Mouse (Mus musculus): ENCODE measurements around the gene Gm26938. TPM values are rescaled to one million over a fixed set of nuclear protein-coding genes. Genes with fewer than 3 reads are reported as not detected.

The Gm26938 gene
- polyA plus RNA-seq, 1 experiment from 2014 or later: not detected

DNA sequence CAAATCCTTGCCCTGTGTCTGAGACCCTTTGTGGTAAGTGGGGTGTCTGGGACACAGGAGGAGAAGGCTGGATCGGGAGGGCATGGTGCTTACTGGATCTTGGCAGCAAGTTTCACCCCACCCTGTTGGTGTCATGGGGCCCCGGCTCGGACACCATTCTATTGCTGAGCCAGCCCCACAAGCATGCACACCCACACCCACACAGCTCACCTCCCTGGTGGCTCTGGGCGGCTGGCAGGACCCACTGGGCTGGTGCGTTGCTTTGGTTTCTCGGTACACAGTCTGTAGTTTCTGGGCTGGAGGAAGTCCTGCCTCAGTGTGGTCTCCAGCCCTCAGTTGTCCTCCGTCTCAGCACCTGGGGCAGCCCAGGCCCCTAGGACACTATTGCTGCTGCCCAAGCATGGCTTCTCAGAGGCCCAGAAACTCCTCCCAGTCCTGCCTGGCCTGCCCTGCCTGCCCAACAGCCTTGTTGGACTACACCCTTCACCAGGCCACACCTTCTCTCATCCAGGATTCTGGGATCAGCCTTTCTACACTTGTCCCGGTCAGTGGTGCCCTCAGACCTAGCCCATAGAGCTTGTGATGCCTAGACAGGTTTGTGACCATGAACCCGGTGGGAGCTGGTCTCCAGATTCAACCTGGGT, 6.5 kb downstream of the Gm26938 start, which contains the start of gene Tmem184a:
Tmem184a (minus strand) TSS at position 380 of the 644 bp plus-strand sequence.
- Histone ChIP-seq H3K4me1 (ENCODE audit: control insufficient read depth, insufficient read depth, low read length) (0 out of 2 replicates have a peak, but pooled peaks cover 1% of the 10 kb centered on the region), H3K36me3 (ENCODE audit: control insufficient read depth, insufficient read depth, low read length) (peaks cover 12% of the 10 kb centered on the region; the same call in 1 of the 2 replicates), H3K4me2 (ENCODE audit: low read length) (no peak within 1 kb of the TSS), H3K27ac (ENCODE audit: low read length) (no peak within 1 kb of the TSS), H3K4me3 (ENCODE audit: low read depth, low read length) (no peak within 1 kb of the TSS), H3K9me3 (replicated peaks; ENCODE audit: control insufficient read depth, low read length, poor library complexity, severe bottlenecking) (no peaks in the 10 kb centered on the region), H3K27me3 (ENCODE audit: control insufficient read depth, insufficient read depth, low read depth, low read length) (no peaks in the 10 kb centered on the region; the same call in 1 of the 2 replicates), H3K9ac (ENCODE audit: low read depth, low read length) (no peak within 1 kb of the TSS)
- 91% methylated on average over 9 of the region's 9 CpGs for WGBS
- no peak for ATAC-seq

GRCm38 (mm10) chr5:139818801-139819200, 7.4 kb downstream of the Gm26938 start:
- Histone ChIP-seq H3K4me3 (ENCODE audit: low read depth, low read length) (no peak overlapping the region), H3K9ac (ENCODE audit: low read depth, low read length) (no peak overlapping the region), H3K36me3 (ENCODE audit: control insufficient read depth, insufficient read depth, low read length) (peaks cover 11% of the 10 kb centered on the region; the same call in 1 of the 2 replicates), H3K4me2 (ENCODE audit: low read length) (no peak overlapping the region), H3K27me3 (ENCODE audit: control insufficient read depth, insufficient read depth, low read depth, low read length) (peaks cover 6% of the 10 kb centered on the region), H3K27ac (ENCODE audit: low read length) (no peak overlapping the region), H3K9me3 (replicated peaks; ENCODE audit: control insufficient read depth, low read length, poor library complexity, severe bottlenecking) (no peaks in the 10 kb centered on the region), H3K4me1 (ENCODE audit: control insufficient read depth, insufficient read depth, low read length) (no peaks in the 10 kb centered on the region)
- WGBS: 59% methylated on average over 4 of the region's 4 CpGs
- ATAC-seq: no peak

GRCm38 (mm10) chr5:139818056-139818455, 8.2 kb downstream of the Gm26938 start:
- H3K4me1 ChIP-seq (ENCODE audit: control insufficient read depth, insufficient read depth, low read length): no peaks in the 10 kb centered on the region
- peaks cover 10% of the 10 kb centered on the region for H3K27me3 ChIP-seq (ENCODE audit: control insufficient read depth, insufficient read depth, low read depth, low read length)
- H3K4me2 ChIP-seq (ENCODE audit: low read length): no peak overlapping the region
- H3K9me3 ChIP-seq (replicated peaks; ENCODE audit: control insufficient read depth, low read length, poor library complexity, severe bottlenecking): no peaks in the 10 kb centered on the region
- no peak overlapping the region for H3K4me3 ChIP-seq (ENCODE audit: low read depth, low read length)
- H3K36me3 ChIP-seq (ENCODE audit: control insufficient read depth, insufficient read depth, low read length): peaks cover 6% of the 10 kb centered on the region; the same call in 1 of the 2 replicates
- ATAC-seq: no peak
- 80% methylated on average over 3 of the region's 3 CpGs for WGBS
- H3K27ac ChIP-seq (ENCODE audit: low read length): no peak overlapping the region
- H3K9ac ChIP-seq (ENCODE audit: low read depth, low read length): no peak overlapping the region

- H3K36me3 ChIP-seq (ENCODE audit: control insufficient read depth, insufficient read depth, low read length): 0 out of 2 replicates have a peak, but pooled peaks cover 3% of the 10 kb centered on the region
- 13% methylated on average over 1 of the region's 1 CpGs for WGBS
These were observed 8.9 kb downstream of the Gm26938 start for GRCm38 (mm10) chr5:139817292-139817691.

GRCm38 (mm10) chr5:139816445-139816844, 9.8 kb downstream of the Gm26938 start:
- Histone ChIP-seq H3K4me1 (ENCODE audit: control insufficient read depth, insufficient read depth, low read length) (no peaks in the 10 kb centered on the region), H3K4me2 (ENCODE audit: low read length) (no peak overlapping the region), H3K27ac (ENCODE audit: low read length) (no peak overlapping the region), H3K27me3 (ENCODE audit: control insufficient read depth, insufficient read depth, low read depth, low read length) (peaks cover 14% of the 10 kb centered on the region), H3K9me3 (replicated peaks; ENCODE audit: control insufficient read depth, low read length, poor library complexity, severe bottlenecking) (no peaks in the 10 kb centered on the region), H3K9ac (ENCODE audit: low read depth, low read length) (no peak overlapping the region), H3K4me3 (ENCODE audit: low read depth, low read length) (no peak overlapping the region), H3K36me3 (ENCODE audit: control insufficient read depth, insufficient read depth, low read length) (no peaks in the 10 kb centered on the region)
- no peak for ATAC-seq

More at GRCm38 (mm10) chr5:139817292-139817691, 8.9 kb downstream of the Gm26938 start:
- H3K27ac ChIP-seq (ENCODE audit: low read length): no peak overlapping the region
- H3K9me3 ChIP-seq (replicated peaks; ENCODE audit: control insufficient read depth, low read length, poor library complexity, severe bottlenecking): no peaks in the 10 kb centered on the region
- no peak overlapping the region for H3K9ac ChIP-seq (ENCODE audit: low read depth, low read length)
- no peak overlapping the region for H3K4me3 ChIP-seq (ENCODE audit: low read depth, low read length)
- no peak for ATAC-seq
- no peaks in the 10 kb centered on the region for H3K4me1 ChIP-seq (ENCODE audit: control insufficient read depth, insufficient read depth, low read length)
- peaks cover 14% of the 10 kb centered on the region for H3K27me3 ChIP-seq (ENCODE audit: control insufficient read depth, insufficient read depth, low read depth, low read length)
- no peak overlapping the region for H3K4me2 ChIP-seq (ENCODE audit: low read length)

GRCm38 (mm10) chr5:139815964-139816363, 10.2 kb downstream of the Gm26938 start:
- WGBS: 80% methylated on average over 6 of the region's 6 CpGs
- H3K4me3 ChIP-seq (ENCODE audit: low read depth, low read length): no peak overlapping the region
- no peak overlapping the region for H3K9ac ChIP-seq (ENCODE audit: low read depth, low read length)
- ATAC-seq: no peak
- H3K27me3 ChIP-seq (ENCODE audit: control insufficient read depth, insufficient read depth, low read depth, low read length): peaks cover 14% of the 10 kb centered on the region
- no peaks in the 10 kb centered on the region for H3K36me3 ChIP-seq (ENCODE audit: control insufficient read depth, insufficient read depth, low read length)
- H3K9me3 ChIP-seq (replicated peaks; ENCODE audit: control insufficient read depth, low read length, poor library complexity, severe bottlenecking): no peaks in the 10 kb centered on the region
- no peak overlapping the region for H3K27ac ChIP-seq (ENCODE audit: low read length)
- no peak overlapping the region for H3K4me2 ChIP-seq (ENCODE audit: low read length)
- H3K4me1 ChIP-seq (ENCODE audit: control insufficient read depth, insufficient read depth, low read length): no peaks in the 10 kb centered on the region

DNA sequence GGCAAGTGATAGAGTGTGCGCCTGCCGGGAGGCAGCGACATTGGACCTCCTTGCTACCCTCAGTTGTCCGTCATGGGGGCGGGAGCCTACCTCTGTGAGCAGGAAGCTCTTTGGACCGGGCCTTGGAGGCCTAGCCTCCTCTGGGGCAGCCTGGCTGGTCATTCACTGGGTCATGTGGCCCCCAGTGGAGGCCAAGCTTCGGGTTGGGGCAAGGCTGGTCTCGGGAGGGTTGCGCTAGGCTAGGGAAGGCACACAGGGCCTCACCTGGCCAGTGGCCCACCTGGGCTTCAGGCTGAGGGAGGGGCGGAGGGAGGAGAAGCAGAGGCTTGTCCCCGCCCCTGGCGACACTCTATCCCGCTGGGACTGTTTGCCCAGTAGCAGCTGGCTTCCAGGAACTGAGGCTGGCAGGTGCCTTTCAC, 12.2 kb downstream of the Gm26938 start:
- ATAC-seq: no peak
- H3K36me3 ChIP-seq (ENCODE audit: control insufficient read depth, insufficient read depth, low read length): no peaks in the 10 kb centered on the region
- 12% methylated on average over 13 of the region's 13 CpGs for WGBS
- H3K4me1 ChIP-seq (ENCODE audit: control insufficient read depth, insufficient read depth, low read length): no peaks in the 10 kb centered on the region
- H3K4me3 ChIP-seq (ENCODE audit: low read depth, low read length): no peak overlapping the region
- H3K4me2 ChIP-seq (ENCODE audit: low read length): no peak overlapping the region
- H3K27me3 ChIP-seq (ENCODE audit: control insufficient read depth, insufficient read depth, low read depth, low read length): peaks cover 14% of the 10 kb centered on the region
- H3K9ac ChIP-seq (ENCODE audit: low read depth, low read length): no peak overlapping the region
- no peak overlapping the region for H3K27ac ChIP-seq (ENCODE audit: low read length)
- no peaks in the 10 kb centered on the region for H3K9me3 ChIP-seq (replicated peaks; ENCODE audit: control insufficient read depth, low read length, poor library complexity, severe bottlenecking)

GRCm38 (mm10) chr5:139813126-139813490, 13.1 kb downstream of the Gm26938 start:
- Histone ChIP-seq H3K36me3 (ENCODE audit: control insufficient read depth, insufficient read depth, low read length) (no peaks in the 10 kb centered on the region), H3K27me3 (ENCODE audit: control insufficient read depth, insufficient read depth, low read depth, low read length) (peaks cover 14% of the 10 kb centered on the region), H3K4me1 (ENCODE audit: control insufficient read depth, insufficient read depth, low read length) (no peaks in the 10 kb centered on the region), H3K27ac (ENCODE audit: low read length) (no peak overlapping the region), H3K4me3 (ENCODE audit: low read depth, low read length) (no peak overlapping the region), H3K4me2 (ENCODE audit: low read length) (no peak overlapping the region), H3K9me3 (replicated peaks; ENCODE audit: control insufficient read depth, low read length, poor library complexity, severe bottlenecking) (no peaks in the 10 kb centered on the region), H3K9ac (ENCODE audit: low read depth, low read length) (no peak overlapping the region)
- 64% methylated on average over 8 of the region's 10 CpGs for whole genome bisulfite sequencing
- ATAC-seq: no peak

DNA sequence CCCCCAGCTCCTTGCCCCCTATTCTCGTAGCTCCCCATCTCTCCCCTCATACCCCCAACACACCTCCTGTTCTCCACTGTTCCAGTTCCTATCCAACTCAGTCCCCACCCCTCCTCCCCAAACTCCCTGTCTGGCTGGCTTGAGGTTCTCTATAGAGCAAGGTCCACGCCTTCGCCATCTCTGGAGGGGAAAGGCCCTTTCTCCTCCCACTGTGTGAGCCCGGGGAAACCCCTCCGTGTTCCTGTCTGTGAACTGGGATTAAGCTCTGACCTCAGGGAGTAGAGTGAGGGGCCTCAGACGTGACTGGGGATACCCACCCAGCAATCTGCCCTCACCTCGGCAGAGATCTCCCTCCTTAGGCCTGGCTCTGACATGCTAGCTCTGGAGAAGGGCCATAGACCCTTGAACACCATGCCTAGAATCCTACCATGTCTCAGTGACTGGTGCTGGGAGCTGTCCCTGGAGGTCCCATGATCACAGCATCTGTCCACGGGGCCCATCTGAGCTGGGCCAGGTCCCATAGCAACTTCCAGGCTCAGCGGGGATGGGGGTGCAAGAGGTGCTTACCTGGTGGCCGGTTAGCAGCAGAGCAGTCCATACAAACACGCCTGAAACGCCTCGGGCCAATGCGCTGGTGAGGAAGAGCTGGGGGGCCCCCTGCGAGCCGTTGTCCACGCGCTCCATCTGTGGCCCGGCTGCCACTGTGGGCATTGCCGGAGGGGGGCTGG, 13.6 kb downstream of the Gm26938 start:
- WGBS: 74% methylated on average over 20 of the region's 20 CpGs
- no peak overlapping the region for H3K27ac ChIP-seq (ENCODE audit: low read length)
- H3K4me1 ChIP-seq (ENCODE audit: control insufficient read depth, insufficient read depth, low read length): no peaks in the 10 kb centered on the region
- H3K4me3 ChIP-seq (ENCODE audit: low read depth, low read length): no peak overlapping the region
- H3K4me2 ChIP-seq (ENCODE audit: low read length): no peak overlapping the region
- no peaks in the 10 kb centered on the region for H3K36me3 ChIP-seq (ENCODE audit: control insufficient read depth, insufficient read depth, low read length)
- no peak overlapping the region for H3K9ac ChIP-seq (ENCODE audit: low read depth, low read length)
- H3K9me3 ChIP-seq (replicated peaks; ENCODE audit: control insufficient read depth, low read length, poor library complexity, severe bottlenecking): no peaks in the 10 kb centered on the region
- peaks cover 14% of the 10 kb centered on the region for H3K27me3 ChIP-seq (ENCODE audit: control insufficient read depth, insufficient read depth, low read depth, low read length)
- ATAC-seq: no peak
